Mouse (Mus musculus) lung, postnatal 0 days (tissue): ENCODE measurements around the gene Malrd1.

Source experiments
- CTCF ChIP-seq: IDR thresholded peaks from 2 replicates; pipeline ENCODE4 v1.5.1; 2016; ENCODE audit warnings: antibody characterized with exemption, mild to moderate bottlenecking
- EP300 ChIP-seq: IDR thresholded peaks from 2 replicates; pipeline ENCODE4 v1.6.1; 2016; ENCODE audit warnings: antibody characterized with exemption, mild to moderate bottlenecking, control low read depth

GRCm38 (mm10) chr2:16183158-16183557 is 656.9 kb downstream of the Malrd1 start:
- TF ChIP-seq CTCF, result no peak
- no peak for TF ChIP-seq EP300
